Mouse (Mus musculus) embryonic fibroblast, embryonic 13.5 days (primary cell): ENCODE measurements around the gene Chd4.

Source experiments
- CTCF ChIP-seq: IDR thresholded peaks from 2 replicates; pipeline ENCODE4 v1.5.1; 2011; ENCODE audit warnings: mild to moderate bottlenecking, control low read depth, low read length, moderate library complexity, borderline replicate concordance; ENCODE audit not compliant: insufficient read depth
- POLR2A ChIP-seq: IDR thresholded peaks from 2 replicates; pipeline ENCODE4 v1.6.1; 2011; ENCODE audit warnings: low read depth, mild to moderate bottlenecking, control low read depth, low read length, moderate library complexity

GRCm38 (mm10) chr6:125119387-125119786, 23.6 kb downstream of the Chd4 start:
- TF ChIP-seq CTCF = no peak
- no peak for TF ChIP-seq POLR2A
